Mouse (Mus musculus): ENCODE data around the gene Tsc2.

DNA sequence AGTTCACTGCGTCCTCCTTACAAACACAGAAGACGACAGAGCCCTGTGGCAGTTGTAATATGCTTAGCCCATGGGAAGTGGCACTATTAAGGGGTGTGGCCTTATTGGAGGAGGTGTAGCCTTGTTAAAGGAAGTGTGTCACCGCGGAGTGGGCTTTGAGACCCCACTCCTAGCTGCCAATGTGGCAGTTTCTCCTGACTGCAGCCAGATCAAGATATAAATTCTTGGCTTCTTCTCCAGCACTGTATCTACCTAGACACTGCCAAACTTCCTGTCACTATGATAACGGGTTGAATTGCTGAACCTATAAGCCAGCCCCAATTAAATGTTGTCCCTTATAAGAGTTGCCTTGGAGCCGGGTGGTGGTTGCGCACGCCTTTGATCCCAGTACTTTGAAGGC is 7.0 kb downstream of the Tsc2 start:
- TF ChIP-seq CTCF (IDR thresholded peaks at IDR 0.05; ENCODE audit: low read depth) (no peak), EP300 (optimal IDR thresholded peaks at IDR 0.05) (no peak)
